Mouse (Mus musculus): ENCODE measurements at regions not wholly inside any gene's neighbourhood (a gene's known extent, or its start where the extent isn't known, plus 50 kb on each side); places are given as distances from the start of the nearest gene placed in this dataset.

- TF ChIP-seq GATA1 (IDR thresholded peaks at IDR 0.05; ENCODE audit: borderline replicate concordance, low read length) (no peak), FLI1 (IDR thresholded peaks at IDR 0.05; ENCODE audit: low read length) (no peak)
Observed at GRCm38 (mm10) chr1:125263684-125264083, 171.8 kb downstream of the Actr3 start.
